Mouse (Mus musculus) limb, embryonic 15.5 days (tissue): Measurements from ENCODE around the gene Dnajc1. TPM values are rescaled to one million over a fixed set of nuclear protein-coding genes. Genes with fewer than 3 reads are reported as not detected.
A peak's percentile ranks its signal among the peaks of the same experiment; 100 is the strongest.

Experiments
- ATAC-seq: fragments of 200-750 bp; cut with Nextera tagmentation; 2 replicates; pipeline ENCODE4 v1.8.0; 2017; ENCODE audit warnings: low read depth, moderate TSS enrichment; ENCODE audit not compliant: insufficient number of reproducible peaks, low FRiP score, low TSS enrichment
- H3K27ac ChIP-seq: fragments of 300-500 bp; sonication (generic); 2 replicates; pipeline ENCODE4 v1.5.1; 2015; ENCODE audit warnings: moderate library complexity, mild to moderate bottlenecking, inconsistent platforms
- H3K27me3 ChIP-seq: fragments of 300-500 bp; sonication (generic); 2 replicates; pipeline ENCODE4 v1.6.1; 2015; ENCODE audit warnings: inconsistent platforms
- H3K36me3 ChIP-seq: fragments of 300-500 bp; sonication (generic); 2 replicates; pipeline ENCODE4 v1.6.1; 2015; ENCODE audit warnings: inconsistent platforms
- H3K4me1 ChIP-seq: fragments of 300-500 bp; sonication (generic); 2 replicates; pipeline ENCODE4 v1.6.1; 2015; ENCODE audit warnings: inconsistent platforms
- H3K4me2 ChIP-seq: fragments of 300-500 bp; sonication (generic); 2 replicates; pipeline ENCODE4 v1.6.1; 2015; ENCODE audit warnings: mild to moderate bottlenecking, inconsistent platforms
- H3K4me3 ChIP-seq: fragments of 300-500 bp; sonication (generic); 2 replicates; pipeline ENCODE4 v1.5.1; 2015; ENCODE audit warnings: mild to moderate bottlenecking, inconsistent platforms
- H3K9ac ChIP-seq: fragments of 300-500 bp; sonication (generic); 2 replicates; pipeline ENCODE4 v1.6.1; 2015; ENCODE audit warnings: inconsistent platforms
- H3K9me3 ChIP-seq: fragments of 300-500 bp; sonication (generic); 2 replicates; pipeline ENCODE4 v1.6.1; 2016; ENCODE audit warnings: inconsistent platforms
- WGBS: fragments of 180-500 bp; shearing (Covaris S2); methylation state at CpG from one replicate; pipeline ENCODE4 v1.1.7; 2015; 5-methylcytosine and 5-hydroxymethylcytosine counted together
- polyA plus RNA-seq: library from polyadenylated mRNA; unstranded; fragments of >200 nt; fragmentation: Nextera tagmentation; extraction: Ambion mirVana; gene quantifications from 2 replicates; pipeline ENCODE4 v1.2.1, GENCODE M21; 2015

The Dnajc1 gene
- 42.2 and 44.0 TPM in 2 replicates for polyA plus RNA-seq

- Histone ChIP-seq H3K4me2 (peak within 1 kb of the TSS; percentile 54), H3K36me3 (no peaks in the 10 kb centered on the region), H3K27ac (peak within 1 kb of the TSS; percentile 99), H3K9me3 (no peaks in the 10 kb centered on the region), H3K9ac (peak within 1 kb of the TSS; percentile 85), H3K4me3 (peak within 1 kb of the TSS; percentile 67), H3K4me1 (peaks cover 2% of the 10 kb centered on the region; the same call in 1 of the 2 replicates), H3K27me3 (no peaks in the 10 kb centered on the region)
- ATAC-seq, result peak; percentile 98
- WGBS, result under 1% methylated on average over 69 of the region's 69 CpGs
These were observed at the start of gene Dnajc1 for GRCm38 (mm10) chr2:18392331-18393021. TSS of gene Dnajc1 (minus strand) at chr2:18392830.

- Histone ChIP-seq H3K36me3 (no peaks in the 10 kb centered on the region), H3K9me3 (no peaks in the 10 kb centered on the region), H3K4me1 (no peaks in the 10 kb centered on the region), H3K9ac (no peak overlapping the region), H3K4me2 (no peak overlapping the region), H3K4me3 (no peak overlapping the region), H3K27me3 (no peaks in the 10 kb centered on the region), H3K27ac (no peak overlapping the region)
- 59% methylated on average over 6 of the region's 6 CpGs for WGBS
- no peak for ATAC-seq
These were observed 49.2 kb upstream of the Dnajc1 start for GRCm38 (mm10) chr2:18441871-18442270.

DNA sequence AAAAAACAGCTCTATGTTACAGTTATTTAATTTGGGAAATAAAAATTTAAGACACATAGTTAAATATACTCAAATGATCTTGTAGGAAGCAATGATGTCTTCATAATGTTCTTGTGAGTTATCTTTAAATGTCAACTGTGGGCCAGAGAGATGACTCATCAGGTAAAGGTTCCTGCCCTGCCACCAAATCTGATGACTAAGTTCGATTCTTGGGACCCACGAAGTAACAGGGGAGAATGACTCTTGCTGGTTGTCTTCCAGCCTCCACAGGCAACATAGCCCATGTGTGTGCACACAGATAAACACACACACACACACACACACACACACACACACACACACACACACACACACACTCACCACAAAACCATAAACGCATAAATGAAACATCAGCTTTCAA lies 22.6 kb upstream of the Dnajc1 start:
- no peak for ATAC-seq
- Histone ChIP-seq H3K9ac (no peak overlapping the region), H3K4me3 (no peak overlapping the region), H3K36me3 (no peaks in the 10 kb centered on the region), H3K9me3 (no peaks in the 10 kb centered on the region), H3K27ac (no peak overlapping the region), H3K4me1 (no peaks in the 10 kb centered on the region), H3K4me2 (no peak overlapping the region), H3K27me3 (no peaks in the 10 kb centered on the region)
- whole genome bisulfite sequencing, result 85% methylated on average over 3 of the region's 3 CpGs

DNA sequence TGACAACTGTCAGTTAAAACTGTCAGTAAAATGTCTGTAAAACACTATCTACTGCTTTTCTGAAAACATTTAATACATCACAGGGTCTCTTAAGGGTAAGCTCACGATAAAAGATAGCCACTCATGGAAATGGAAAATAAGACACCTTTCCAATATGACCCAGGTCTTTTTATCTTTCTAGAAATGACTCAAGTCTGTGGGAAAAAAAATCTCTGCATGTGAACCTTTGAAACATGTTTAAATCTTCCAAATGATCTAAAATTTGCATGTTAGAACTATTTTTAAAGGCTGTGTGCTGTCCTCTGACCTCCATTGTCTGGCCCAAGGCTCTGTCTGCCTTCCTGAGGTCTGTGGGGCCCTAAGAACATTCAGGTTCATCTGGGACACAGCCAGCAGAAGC lies 11.0 kb upstream of the Dnajc1 start:
- H3K27ac ChIP-seq, result no peak overlapping the region
- WGBS, result 81% methylated on average over 1 of the region's 1 CpGs
- H3K9me3 ChIP-seq, result no peaks in the 10 kb centered on the region
- H3K4me2 ChIP-seq, result no peak overlapping the region
- H3K36me3 ChIP-seq, result no peaks in the 10 kb centered on the region
- no peak overlapping the region for H3K9ac ChIP-seq
- ATAC-seq, result no peak
- H3K27me3 ChIP-seq, result no peaks in the 10 kb centered on the region
- no peaks in the 10 kb centered on the region for H3K4me1 ChIP-seq
- H3K4me3 ChIP-seq, result no peak overlapping the region

- WGBS, result 81% methylated on average over 2 of the region's 2 CpGs
- Histone ChIP-seq H3K4me2 (no peak overlapping the region), H3K27me3 (no peaks in the 10 kb centered on the region), H3K36me3 (no peaks in the 10 kb centered on the region), H3K9me3 (no peaks in the 10 kb centered on the region), H3K9ac (no peak overlapping the region), H3K4me1 (no peaks in the 10 kb centered on the region), H3K4me3 (no peak overlapping the region), H3K27ac (no peak overlapping the region)
- ATAC-seq, result no peak
These were observed 9.1 kb upstream of the Dnajc1 start for GRCm38 (mm10) chr2:18401771-18402170.

DNA sequence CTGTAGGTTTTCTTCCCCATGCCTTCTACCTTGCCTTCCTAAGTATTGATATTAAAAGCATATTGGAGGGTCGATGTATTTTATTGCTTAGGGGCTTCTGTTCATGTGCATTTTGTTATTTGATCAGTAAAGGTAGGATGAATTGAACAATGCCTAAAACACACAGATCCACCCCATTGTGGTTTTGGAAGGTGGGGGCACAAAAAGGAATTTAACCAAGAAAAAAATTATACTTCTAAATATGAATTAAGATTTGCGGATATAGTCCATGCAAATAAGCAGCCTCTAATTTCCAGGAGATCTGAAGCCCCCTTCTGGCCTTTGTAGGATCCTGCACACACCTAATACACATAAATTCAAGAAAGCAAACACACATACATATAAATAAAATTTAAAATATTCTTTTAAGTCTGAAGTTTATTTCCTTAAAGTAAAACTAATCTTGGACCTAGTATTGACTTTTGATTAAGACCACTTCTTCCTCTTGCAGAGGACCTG lies 441 bp upstream of the Dnajc1 start:
- Histone ChIP-seq H3K9ac (no peak overlapping the region), H3K4me3 (peak overlapping the region; percentile 67), H3K9me3 (no peaks in the 10 kb centered on the region), H3K27ac (peak overlapping the region; percentile 99), H3K4me1 (peaks cover 2% of the 10 kb centered on the region; the same call in 1 of the 2 replicates), H3K27me3 (no peaks in the 10 kb centered on the region), H3K36me3 (no peaks in the 10 kb centered on the region), H3K4me2 (peak overlapping the region; percentile 54)
- 55% methylated on average over 2 of the region's 2 CpGs for WGBS
- ATAC-seq, result no peak

GRCm38 (mm10) chr2:18391861-18392260 lies 769 bp downstream of the Dnajc1 start:
- Histone ChIP-seq H3K9me3 (no peaks in the 10 kb centered on the region), H3K4me2 (peak overlapping the region; percentile 54), H3K27me3 (no peaks in the 10 kb centered on the region), H3K27ac (peak overlapping the region; percentile 99), H3K4me3 (peak overlapping the region; percentile 67), H3K4me1 (peaks cover 2% of the 10 kb centered on the region; the same call in 1 of the 2 replicates), H3K36me3 (no peaks in the 10 kb centered on the region), H3K9ac (peak overlapping the region; percentile 85)
- ATAC-seq, result no peak
- WGBS, result 0% methylated on average over 11 of the region's 11 CpGs

DNA sequence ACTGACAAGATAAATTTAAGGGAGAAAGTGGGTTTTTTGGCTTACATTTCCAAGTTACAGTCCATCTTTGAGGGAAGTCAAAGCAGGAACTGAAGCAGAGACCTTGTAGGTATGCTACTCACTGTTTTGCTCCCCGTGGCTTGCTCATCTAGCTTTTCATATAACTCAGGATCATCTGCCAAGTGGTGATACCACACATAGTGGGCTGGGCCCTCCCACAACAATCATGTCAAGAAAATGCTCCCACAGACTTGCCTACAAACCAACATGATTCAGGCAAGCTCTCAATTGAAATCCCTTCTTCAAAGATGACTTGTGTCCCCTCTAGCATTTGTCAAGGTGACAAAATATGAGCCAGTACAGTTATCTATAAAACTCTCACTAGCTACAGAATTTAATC lies 3.0 kb downstream of the Dnajc1 start:
- no peak for ATAC-seq
- Histone ChIP-seq H3K36me3 (no peaks in the 10 kb centered on the region), H3K4me2 (no peak overlapping the region), H3K4me1 (peaks cover 2% of the 10 kb centered on the region; the same call in 1 of the 2 replicates), H3K27me3 (no peaks in the 10 kb centered on the region), H3K4me3 (no peak overlapping the region), H3K9me3 (no peaks in the 10 kb centered on the region), H3K27ac (no peak overlapping the region), H3K9ac (no peak overlapping the region)
- WGBS, result 85% methylated on average over 1 of the region's 1 CpGs

GRCm38 (mm10) chr2:18381662-18382061 lies 11.0 kb downstream of the Dnajc1 start:
- H3K27me3 ChIP-seq, result no peaks in the 10 kb centered on the region

GRCm38 (mm10) chr2:18372400-18373182 lies 20.0 kb downstream of the Dnajc1 start:
- Histone ChIP-seq H3K9ac (no peak overlapping the region), H3K27ac (no peak overlapping the region), H3K4me2 (no peak overlapping the region), H3K36me3 (no peaks in the 10 kb centered on the region), H3K9me3 (no peaks in the 10 kb centered on the region), H3K4me3 (no peak overlapping the region), H3K27me3 (no peaks in the 10 kb centered on the region), H3K4me1 (0 out of 2 replicates have a peak, but pooled peaks cover 2% of the 10 kb centered on the region)
- ATAC-seq, result no peak
- WGBS, result 38% methylated on average over 11 of the region's 11 CpGs

More at GRCm38 (mm10) chr2:18381662-18382061, 11.0 kb downstream of the Dnajc1 start:
- no peak overlapping the region for H3K4me2 ChIP-seq
- H3K36me3 ChIP-seq, result no peaks in the 10 kb centered on the region
- H3K27ac ChIP-seq, result no peak overlapping the region
- no peak overlapping the region for H3K4me3 ChIP-seq
- H3K9me3 ChIP-seq, result no peaks in the 10 kb centered on the region
- ATAC-seq, result no peak
- H3K9ac ChIP-seq, result no peak overlapping the region
- no peaks in the 10 kb centered on the region for H3K4me1 ChIP-seq

- Histone ChIP-seq H3K27ac (no peak overlapping the region), H3K9me3 (no peaks in the 10 kb centered on the region), H3K27me3 (no peaks in the 10 kb centered on the region), H3K4me1 (0 out of 2 replicates have a peak, but pooled peaks cover 2% of the 10 kb centered on the region), H3K4me3 (no peak overlapping the region), H3K4me2 (no peak overlapping the region), H3K9ac (no peak overlapping the region), H3K36me3 (peaks cover 2% of the 10 kb centered on the region; the same call in 1 of the 2 replicates)
- ATAC-seq, result no peak
- WGBS, result 53% methylated on average over 4 of the region's 4 CpGs
These were observed 21.7 kb downstream of the Dnajc1 start for GRCm38 (mm10) chr2:18370794-18371498.
